Mouse (Mus musculus): ENCODE measurements at regions not wholly inside any gene's neighbourhood (a gene's known extent, or its start where the extent isn't known, plus 50 kb on each side); places are given as distances from the start of the nearest gene placed in this dataset.

- no peak overlapping the region for H3K27ac ChIP-seq
- no peaks in the 10 kb centered on the region for H3K36me3 ChIP-seq
- H3K4me3 ChIP-seq: no peak overlapping the region
- H3K9me3 ChIP-seq: no peaks in the 10 kb centered on the region
- no peak for DNase-seq (ENCODE audit: low spot score)
- peaks cover 19% of the 10 kb centered on the region for H3K4me1 ChIP-seq (replicated peaks)
- no peaks in the 10 kb centered on the region for H3K27me3 ChIP-seq (ENCODE audit: insufficient read depth, poor library complexity, severe bottlenecking)
These were observed 367.2 kb upstream of the Pik3r1 start for GRCm38 (mm10) chr13:102135210-102135609.

GRCm38 (mm10) chr13:102142986-102143385 lies 375.0 kb upstream of the Pik3r1 start:
- Histone ChIP-seq H3K4me3 (no peak overlapping the region), H3K27me3 (ENCODE audit: insufficient read depth, poor library complexity, severe bottlenecking) (no peaks in the 10 kb centered on the region), H3K4me1 (replicated peaks) (no peaks in the 10 kb centered on the region), H3K36me3 (no peaks in the 10 kb centered on the region), H3K27ac (no peak overlapping the region), H3K9me3 (no peaks in the 10 kb centered on the region)
- WGBS: 90% methylated on average over 7 of the region's 7 CpGs
- DNase-seq (ENCODE audit: low spot score): no peak

- Histone ChIP-seq H3K9me3 (no peaks in the 10 kb centered on the region), H3K36me3 (no peaks in the 10 kb centered on the region), H3K27me3 (ENCODE audit: insufficient read depth, poor library complexity, severe bottlenecking) (no peaks in the 10 kb centered on the region), H3K27ac (no peak overlapping the region), H3K4me1 (replicated peaks) (no peaks in the 10 kb centered on the region), H3K4me3 (no peak overlapping the region)
- 95% methylated on average over 2 of the region's 2 CpGs for WGBS
- no peak for DNase-seq (ENCODE audit: low spot score)
These were observed 375.8 kb upstream of the Pik3r1 start for GRCm38 (mm10) chr13:102143848-102144247.

GRCm38 (mm10) chr13:102148039-102148438 lies 380.0 kb upstream of the Pik3r1 start:
- Histone ChIP-seq H3K4me1 (replicated peaks) (0 out of 2 replicates have a peak, but pooled peaks cover under 1% of the 10 kb centered on the region), H3K9me3 (no peaks in the 10 kb centered on the region), H3K36me3 (no peaks in the 10 kb centered on the region), H3K4me3 (no peak overlapping the region), H3K27ac (no peak overlapping the region), H3K27me3 (ENCODE audit: insufficient read depth, poor library complexity, severe bottlenecking) (no peaks in the 10 kb centered on the region)
- WGBS: 92% methylated on average over 2 of the region's 2 CpGs
- DNase-seq (ENCODE audit: low spot score): no peak

- H3K27me3 ChIP-seq (ENCODE audit: insufficient read depth, poor library complexity, severe bottlenecking): no peaks in the 10 kb centered on the region
- no peaks in the 10 kb centered on the region for H3K36me3 ChIP-seq
- no peak overlapping the region for H3K27ac ChIP-seq
- DNase-seq (ENCODE audit: low spot score): peak; percentile 18
- no peak overlapping the region for H3K4me3 ChIP-seq
- no peaks in the 10 kb centered on the region for H3K9me3 ChIP-seq
- WGBS: 57% methylated on average over 5 of the region's 5 CpGs
- peaks cover 29% of the 10 kb centered on the region for H3K4me1 ChIP-seq (replicated peaks)
These were observed 386.0 kb upstream of the Pik3r1 start for GRCm38 (mm10) chr13:102153785-102154608.

GRCm38 (mm10) chr13:102154609-102154899 lies 386.5 kb upstream of the Pik3r1 start:
- Histone ChIP-seq H3K36me3 (no peaks in the 10 kb centered on the region), H3K27ac (no peak overlapping the region), H3K4me3 (no peak overlapping the region), H3K4me1 (replicated peaks) (peaks cover 29% of the 10 kb centered on the region), H3K9me3 (no peaks in the 10 kb centered on the region), H3K27me3 (ENCODE audit: insufficient read depth, poor library complexity, severe bottlenecking) (no peaks in the 10 kb centered on the region; the same call in 1 of the 2 replicates)
- DNase-seq (ENCODE audit: low spot score): no peak
- WGBS: 63% methylated on average over 2 of the region's 2 CpGs

GRCm38 (mm10) chr13:102157369-102158130 lies 389.5 kb upstream of the Pik3r1 start:
- Histone ChIP-seq H3K27ac (peak overlapping the region; percentile 45; the same call in 1 of the 2 replicates), H3K9me3 (no peaks in the 10 kb centered on the region), H3K4me1 (replicated peaks) (peaks cover 29% of the 10 kb centered on the region), H3K4me3 (no peak overlapping the region), H3K36me3 (no peaks in the 10 kb centered on the region), H3K27me3 (ENCODE audit: insufficient read depth, poor library complexity, severe bottlenecking) (no peaks in the 10 kb centered on the region; the same call in 1 of the 2 replicates)
- 52% methylated on average over 6 of the region's 6 CpGs for WGBS
- no peak for DNase-seq (ENCODE audit: low spot score)

GRCm38 (mm10) chr13:102173382-102174234 lies 405.6 kb upstream of the Pik3r1 start:
- 90% methylated on average over 9 of the region's 9 CpGs for WGBS
- Histone ChIP-seq H3K36me3 (no peaks in the 10 kb centered on the region), H3K9me3 (no peaks in the 10 kb centered on the region), H3K4me1 (replicated peaks) (no peaks in the 10 kb centered on the region), H3K27me3 (ENCODE audit: insufficient read depth, poor library complexity, severe bottlenecking) (no peaks in the 10 kb centered on the region), H3K4me3 (no peak overlapping the region), H3K27ac (no peak overlapping the region)
- no peak for DNase-seq (ENCODE audit: low spot score)

- H3K9me3 ChIP-seq: no peaks in the 10 kb centered on the region
- no peak overlapping the region for H3K27ac ChIP-seq
- H3K27me3 ChIP-seq (ENCODE audit: insufficient read depth, poor library complexity, severe bottlenecking): no peaks in the 10 kb centered on the region
- no peak for DNase-seq (ENCODE audit: low spot score)
- no peaks in the 10 kb centered on the region for H3K4me1 ChIP-seq (replicated peaks)
- H3K4me3 ChIP-seq: no peak overlapping the region
- 92% methylated on average over 3 of the region's 3 CpGs for WGBS
- no peaks in the 10 kb centered on the region for H3K36me3 ChIP-seq
These were observed 406.4 kb upstream of the Pik3r1 start for GRCm38 (mm10) chr13:102174431-102174830.

- H3K36me3 ChIP-seq: no peaks in the 10 kb centered on the region
- DNase-seq (ENCODE audit: low spot score): no peak
- H3K27me3 ChIP-seq (ENCODE audit: insufficient read depth, poor library complexity, severe bottlenecking): no peaks in the 10 kb centered on the region
- H3K27ac ChIP-seq: no peak overlapping the region
- WGBS: 80% methylated on average over 2 of the region's 2 CpGs
- no peak overlapping the region for H3K4me3 ChIP-seq
- H3K4me1 ChIP-seq (replicated peaks): no peaks in the 10 kb centered on the region
- H3K9me3 ChIP-seq: no peaks in the 10 kb centered on the region
These were observed 406.9 kb upstream of the Pik3r1 start for GRCm38 (mm10) chr13:102174896-102175295.

GRCm38 (mm10) chr13:102175406-102175805 lies 407.4 kb upstream of the Pik3r1 start:
- 84% methylated on average over 1 of the region's 1 CpGs for WGBS
- Histone ChIP-seq H3K27me3 (ENCODE audit: insufficient read depth, poor library complexity, severe bottlenecking) (no peaks in the 10 kb centered on the region), H3K27ac (no peak overlapping the region), H3K9me3 (no peaks in the 10 kb centered on the region), H3K4me3 (no peak overlapping the region), H3K36me3 (no peaks in the 10 kb centered on the region), H3K4me1 (replicated peaks) (no peaks in the 10 kb centered on the region)
- no peak for DNase-seq (ENCODE audit: low spot score)

- Histone ChIP-seq H3K27ac (no peak overlapping the region), H3K4me3 (no peak overlapping the region), H3K36me3 (no peaks in the 10 kb centered on the region), H3K9me3 (no peaks in the 10 kb centered on the region), H3K27me3 (ENCODE audit: insufficient read depth, poor library complexity, severe bottlenecking) (no peaks in the 10 kb centered on the region), H3K4me1 (replicated peaks) (no peaks in the 10 kb centered on the region)
- no peak for DNase-seq (ENCODE audit: low spot score)
- 83% methylated on average over 2 of the region's 2 CpGs for WGBS
These were observed 408.4 kb upstream of the Pik3r1 start for GRCm38 (mm10) chr13:102176456-102176855.

- no peak for DNase-seq (ENCODE audit: low spot score)
- Histone ChIP-seq H3K9me3 (no peaks in the 10 kb centered on the region), H3K36me3 (no peaks in the 10 kb centered on the region), H3K4me3 (no peak overlapping the region), H3K27ac (no peak overlapping the region), H3K27me3 (ENCODE audit: insufficient read depth, poor library complexity, severe bottlenecking) (no peaks in the 10 kb centered on the region), H3K4me1 (replicated peaks) (no peaks in the 10 kb centered on the region)
These were observed 426.7 kb upstream of the Pik3r1 start for GRCm38 (mm10) chr13:102194716-102195115.
